ENCODE assay signal across 9 mouse cellular contexts in the genomic region with DNA sequence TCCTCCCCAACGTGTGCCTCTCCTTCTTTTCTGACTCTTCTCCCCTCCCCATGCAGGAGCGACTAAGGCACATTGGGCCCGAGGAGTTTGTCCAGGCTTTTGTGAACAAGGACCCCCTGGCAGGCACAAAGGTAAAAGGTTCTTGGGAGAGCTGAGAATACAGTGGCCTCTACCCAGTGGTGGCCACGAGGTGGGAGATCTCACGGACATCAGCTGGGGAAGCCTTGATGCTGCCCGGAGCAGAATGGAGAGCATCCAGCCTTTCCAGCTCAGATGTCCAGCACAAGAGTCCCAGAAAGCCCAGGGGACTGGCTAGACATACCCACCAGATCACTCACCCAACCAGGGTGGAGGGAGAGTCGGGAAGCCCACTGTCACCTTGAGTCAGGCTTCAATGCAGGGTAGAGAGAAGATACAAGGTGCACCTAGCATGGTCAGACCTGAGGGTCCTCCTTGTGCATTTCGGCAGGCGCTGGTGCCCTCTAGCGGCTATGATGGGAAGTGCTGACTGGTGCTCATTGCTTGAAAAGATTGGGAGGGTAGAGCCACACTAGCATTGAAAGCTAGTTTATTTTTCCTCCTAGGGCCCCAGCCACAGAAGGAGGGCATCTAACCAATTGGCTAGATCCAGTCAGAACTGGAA. TPM values are rescaled to one million over a fixed set of nuclear protein-coding genes. Genes with fewer than 3 reads are reported as not detected.
DNase-seq lines count a peak whose midpoint lies in the region; ATAC-seq and TF ChIP-seq lines count a peak whose summit lies in the region.
"Had no signal": no experiment of that assay in that cellular context is flagged by ENCODE, and none has a peak within 500 bp of the region (broad histone marks: within the 10 kb centered on the region; RNA-seq: fewer than 3 reads in every experiment).

No protein-coding gene starts in this region.

- peak; percentile 89 for TF ChIP-seq CTCF in gastrocnemius, adult 2 months (IDR thresholded peaks at IDR 0.05)
- peak; percentile 89 for TF ChIP-seq CTCF in left cerebral cortex, adult 2 months (IDR thresholded peaks at IDR 0.05)
- TF ChIP-seq CTCF in small intestine, adult 2 months (IDR thresholded peaks at IDR 0.05; ENCODE audit: extremely low read depth, insufficient read length, insufficient replicate concordance, low read depth, low read length) = peak; percentile 89; the same call in 1 of the 2 replicates

- DNase-seq in gastrocnemius, adult 2 months = peak; percentile 60
- no peak for DNase-seq in gastrocnemius, adult 8-10 months (ENCODE audit: low spot score in 2 of 2)
- peak; percentile 85 for DNase-seq in ZHBTc4 (ENCODE audit: low read depth, low spot score)
- DNase-seq in embryo, embryonic 11.5 days (ENCODE audit: low read depth, low spot score) = peak; percentile 58
- peak; percentile 80 for DNase-seq in heart, postnatal 4 days
- peak; percentile 57 to 69 for DNase-seq in left cerebral cortex, adult 2 months (ENCODE audit: extremely low spot score in 1 of 2, low spot score in 2 of 2)
- DNase-seq in midbrain, embryonic 11.5 days (ENCODE audit: low spot score, missing footprints) = peak; percentile 99

- no peak overlapping the region for H3K4me3 ChIP-seq in gastrocnemius, adult 2 months
- no peak overlapping the region for H3K4me3 ChIP-seq in left cerebral cortex, adult 2 months
- no peak overlapping the region for H3K4me3 ChIP-seq in midbrain, embryonic 11.5 days (ENCODE audit: low read depth, low read length)
- H3K4me3 ChIP-seq in small intestine, adult 2 months (ENCODE audit: low read depth, low read length) = no peak overlapping the region

- 33% methylated on average over 10 of the region's 10 CpGs for WGBS in midbrain, embryonic 11.5 days
- WGBS in small intestine, adult 2 months = 33% methylated on average over 10 of the region's 10 CpGs

- ATAC-seq in midbrain, embryonic 11.5 days (ENCODE audit: low FRiP score) = 0 out of 2 replicates have a peak, but pooled peaks have one; percentile 54

- no peak for TF ChIP-seq POLR2A in small intestine, adult 2 months (IDR thresholded peaks at IDR 0.05; ENCODE audit: low read depth, low read length)

- no peak overlapping the region for H3K4me2 ChIP-seq in midbrain, embryonic 11.5 days

- no peaks in the 10 kb centered on the region for H3K4me1 ChIP-seq in midbrain, embryonic 11.5 days (ENCODE audit: control insufficient read depth, insufficient read depth, low read length)
- H3K4me1 ChIP-seq in small intestine, adult 2 months (ENCODE audit: control insufficient read depth, insufficient read depth, insufficient read length, low read length) = no peaks in the 10 kb centered on the region

- H3K9me3 ChIP-seq in midbrain, embryonic 11.5 days (ENCODE audit: control insufficient read depth, low read length) = no peaks in the 10 kb centered on the region

- H3K9ac ChIP-seq in midbrain, embryonic 11.5 days (ENCODE audit: low read length) = no peak overlapping the region

- no peaks in the 10 kb centered on the region for H3K36me3 ChIP-seq in midbrain, embryonic 11.5 days (ENCODE audit: control insufficient read depth, insufficient read depth, low read length)
- no peaks in the 10 kb centered on the region for H3K36me3 ChIP-seq in small intestine, adult 2 months (ENCODE audit: control insufficient read depth, insufficient read depth, low read length)

- no peaks in the 10 kb centered on the region for H3K27me3 ChIP-seq in midbrain, embryonic 11.5 days (ENCODE audit: control insufficient read depth, insufficient read depth, low read length)
- H3K27me3 ChIP-seq in small intestine, adult 2 months (ENCODE audit: control insufficient read depth, insufficient read depth, low read length) = no peaks in the 10 kb centered on the region

- no peak overlapping the region for H3K27ac ChIP-seq in gastrocnemius, adult 2 months
- no peak overlapping the region for H3K27ac ChIP-seq in left cerebral cortex, adult 2 months
- H3K27ac ChIP-seq in midbrain, embryonic 11.5 days (ENCODE audit: low read depth, low read length) = no peak overlapping the region
- no peak overlapping the region for H3K27ac ChIP-seq in small intestine, adult 2 months (ENCODE audit: insufficient read depth, low read depth, low read length)

- intact Hi-C loops in gastrocnemius, adult 2 months (cut with DNase I) = no loop called here
- intact Hi-C loops in left cerebral cortex, adult 2 months (cut with DNase I) = loop anchor here (5.0 kb wide), 1 partner anchor 234 kb away; no protein-coding TSS in a partner anchor

RNA-seq across cellular contexts. Expression of a gene that starts 59.6 kb away (rescaled TPM):
- total RNA-seq in gastrocnemius, adult 2 months (2021) = under 1 TPM; 0.13 to 0.31 TPM
- total RNA-seq in gastrocnemius, adult 8-10 months (2022) = under 1 TPM in 2 of 4 experiments, not detected in 2; 0.24 to 0.43 TPM
- not detected for total RNA-seq in heart, postnatal 4 days (2021)
- total RNA-seq in left cerebral cortex, adult 2 months (2021) = 10 to 100 TPM; 35.3 to 39.5 TPM
- 0.55 and 0.92 TPM in 2 replicates for polyA plus RNA-seq in midbrain, embryonic 11.5 days (2014; fragmentation: Nextera tagmentation; extraction: Ambion mirVana)
- polyA plus RNA-seq in small intestine, adult 2 months (2012; rRNA removed) = 0.37 and 0.52 TPM in 2 replicates
- polyA plus RNA-seq: lung, embryonic 16.5 days had no signal

Comparison
In these comparisons a context has a peak if more than half of its experiments do, and no peak if none do; other contexts are left out.
1. DNase-seq: peak in gastrocnemius, adult 2 months (single experiment), ZHBTc4 (single experiment), embryo, embryonic 11.5 days (single experiment), heart, postnatal 4 days (single experiment), left cerebral cortex, adult 2 months (2 of 2) and midbrain, embryonic 11.5 days (single experiment); none in gastrocnemius, adult 8-10 months (0 of 2).
2. RNA of a gene that starts 59.6 kb away (total RNA-seq): 35.3 to 39.5 TPM in left cerebral cortex, adult 2 months; 0.13 to 0.31 TPM in gastrocnemius, adult 2 months, 0.24 to 0.43 TPM in gastrocnemius, adult 8-10 months and not detected in heart, postnatal 4 days; every median in the first group is over 10 times any median in the second.
3. Peak in every context shown above with its lines, with median percentiles within 50 percentile points of each other: CTCF ChIP-seq.